Mouse (Mus musculus): ENCODE measurements at regions not wholly inside any gene's neighbourhood (a gene's known extent, or its start where the extent isn't known, plus 50 kb on each side); places are given as distances from the start of the nearest gene placed in this dataset.
"Not testable (repeated sequence)": the region's sequence is repeated elsewhere in the genome, so short reads cannot be mapped to it uniquely, and the experiment has no call there.

GRCm38 (mm10) chr7:61615156-61615555, 731.2 kb upstream of the Ndn start:
- no peak overlapping the region for H3K4me2 ChIP-seq (replicated peaks)
- H3K27ac ChIP-seq (replicated peaks), result no peak overlapping the region
- no peak for ATAC-seq (ENCODE audit: low FRiP score, low read depth)
- no peaks in the 10 kb centered on the region for H3K4me1 ChIP-seq
- 0 out of 2 replicates have a peak, but pooled peaks cover 7% of the 10 kb centered on the region for H3K9me3 ChIP-seq
- H3K27me3 ChIP-seq, result no peaks in the 10 kb centered on the region
- no peaks in the 10 kb centered on the region for H3K36me3 ChIP-seq
- H3K4me3 ChIP-seq, result no peak overlapping the region
- H3K9ac ChIP-seq (replicated peaks), result no peak overlapping the region

DNA sequence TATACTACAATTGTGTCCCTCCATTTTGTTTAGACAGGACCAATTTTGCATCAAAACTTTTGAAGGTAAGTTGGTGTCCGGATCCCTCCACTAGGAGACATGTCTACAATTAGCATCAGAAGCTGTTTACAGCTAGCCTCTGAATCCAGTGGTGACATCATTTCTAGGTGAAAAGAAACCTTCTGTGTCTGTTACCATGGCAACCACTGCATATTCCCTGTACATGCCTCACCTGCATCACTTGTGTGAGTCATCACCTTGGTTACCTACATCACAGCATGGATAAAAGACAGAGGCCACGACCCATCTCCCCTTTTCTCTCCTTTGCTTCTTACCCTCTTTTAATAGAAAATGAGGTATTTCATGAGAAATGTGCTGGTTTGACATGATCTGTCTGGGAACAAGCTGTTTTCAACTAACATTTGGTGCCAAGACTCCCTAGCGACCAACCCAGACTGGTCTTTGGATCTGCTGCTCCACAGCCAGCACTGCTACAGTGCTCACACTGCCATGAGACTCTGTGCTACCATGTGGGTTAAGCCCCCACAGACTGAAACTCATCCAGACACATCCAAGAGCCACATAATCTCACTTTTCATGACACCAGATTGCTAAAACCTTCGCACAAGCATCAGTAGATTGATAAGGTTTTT, 701.4 kb upstream of the Ndn start:
- Histone ChIP-seq H3K36me3 (no peaks in the 10 kb centered on the region), H3K9ac (replicated peaks) (no peak overlapping the region), H3K27ac (replicated peaks) (no peak overlapping the region), H3K4me2 (replicated peaks) (no peak overlapping the region), H3K27me3 (no peaks in the 10 kb centered on the region), H3K9me3 (peaks cover 14% of the 10 kb centered on the region; the same call in 1 of the 2 replicates), H3K4me3 (no peak overlapping the region), H3K4me1 (no peaks in the 10 kb centered on the region)
- no peak for ATAC-seq (ENCODE audit: low FRiP score, low read depth)
- 76% methylated on average over 4 of the region's 4 CpGs for WGBS

DNA sequence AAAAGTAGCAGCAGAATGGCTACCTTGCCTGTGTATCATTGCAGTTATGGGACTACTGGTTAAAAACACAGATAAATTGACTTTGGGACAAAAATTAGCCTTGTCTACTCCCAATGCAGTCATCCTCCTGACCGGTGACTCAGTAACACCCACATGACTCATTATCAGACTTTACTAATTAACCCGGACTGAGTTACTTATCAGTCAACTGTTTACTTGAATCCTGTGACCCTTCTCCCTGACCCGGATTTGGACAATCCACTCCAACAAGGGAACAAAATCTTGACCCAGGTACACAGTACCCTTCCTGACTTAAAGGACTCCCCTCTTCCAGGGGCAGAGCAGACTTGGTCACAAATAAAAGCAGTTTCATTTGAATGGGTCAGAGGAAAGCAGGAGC, 688.3 kb upstream of the Ndn start:
- Histone ChIP-seq H3K4me2 (replicated peaks) (no peak overlapping the region), H3K36me3 (no peaks in the 10 kb centered on the region), H3K4me1 (no peaks in the 10 kb centered on the region), H3K9me3 (peaks cover 12% of the 10 kb centered on the region; the same call in 1 of the 2 replicates), H3K27ac (replicated peaks) (no peak overlapping the region), H3K27me3 (no peaks in the 10 kb centered on the region), H3K4me3 (no peak overlapping the region), H3K9ac (replicated peaks) (no peak overlapping the region)
- no peak for ATAC-seq (ENCODE audit: low FRiP score, low read depth)
- WGBS, result 88% methylated on average over 3 of the region's 3 CpGs

GRCm38 (mm10) chr7:61683080-61683479, 663.3 kb upstream of the Ndn start:
- no peak for ATAC-seq (ENCODE audit: low FRiP score, low read depth)
- H3K4me3 ChIP-seq, result no peak overlapping the region
- H3K9ac ChIP-seq (replicated peaks), result no peak overlapping the region
- WGBS, result 67% methylated on average over 1 of the region's 1 CpGs
- H3K27ac ChIP-seq (replicated peaks), result no peak overlapping the region
- H3K36me3 ChIP-seq, result no peaks in the 10 kb centered on the region
- H3K4me2 ChIP-seq (replicated peaks), result no peak overlapping the region
- no peaks in the 10 kb centered on the region for H3K27me3 ChIP-seq
- no peaks in the 10 kb centered on the region for H3K9me3 ChIP-seq
- no peaks in the 10 kb centered on the region for H3K4me1 ChIP-seq

- H3K27me3 ChIP-seq, result no peaks in the 10 kb centered on the region
- no peaks in the 10 kb centered on the region for H3K36me3 ChIP-seq
- no peaks in the 10 kb centered on the region for H3K4me1 ChIP-seq
- no peak overlapping the region for H3K4me2 ChIP-seq (replicated peaks)
- H3K27ac ChIP-seq (replicated peaks), result no peak overlapping the region
- no peak for ATAC-seq (ENCODE audit: low FRiP score, low read depth)
- 76% methylated on average over 5 of the region's 5 CpGs for WGBS
- no peak overlapping the region for H3K4me3 ChIP-seq
- no peaks in the 10 kb centered on the region for H3K9me3 ChIP-seq
- H3K9ac ChIP-seq (replicated peaks), result no peak overlapping the region
These were observed 661.2 kb upstream of the Ndn start for GRCm38 (mm10) chr7:61685052-61685655.

- no peak overlapping the region for H3K4me3 ChIP-seq
- no peaks in the 10 kb centered on the region for H3K36me3 ChIP-seq
- no peak overlapping the region for H3K4me2 ChIP-seq (replicated peaks)
- peak; percentile 60; the same call in 1 of the 2 replicates for ATAC-seq (ENCODE audit: low FRiP score, low read depth)
- H3K9ac ChIP-seq (replicated peaks), result no peak overlapping the region
- H3K9me3 ChIP-seq, result no peaks in the 10 kb centered on the region
- no peak overlapping the region for H3K27ac ChIP-seq (replicated peaks)
- no peaks in the 10 kb centered on the region for H3K4me1 ChIP-seq
- no peaks in the 10 kb centered on the region for H3K27me3 ChIP-seq
These were observed 620.2 kb upstream of the Ndn start for GRCm38 (mm10) chr7:61726149-61726548.

DNA sequence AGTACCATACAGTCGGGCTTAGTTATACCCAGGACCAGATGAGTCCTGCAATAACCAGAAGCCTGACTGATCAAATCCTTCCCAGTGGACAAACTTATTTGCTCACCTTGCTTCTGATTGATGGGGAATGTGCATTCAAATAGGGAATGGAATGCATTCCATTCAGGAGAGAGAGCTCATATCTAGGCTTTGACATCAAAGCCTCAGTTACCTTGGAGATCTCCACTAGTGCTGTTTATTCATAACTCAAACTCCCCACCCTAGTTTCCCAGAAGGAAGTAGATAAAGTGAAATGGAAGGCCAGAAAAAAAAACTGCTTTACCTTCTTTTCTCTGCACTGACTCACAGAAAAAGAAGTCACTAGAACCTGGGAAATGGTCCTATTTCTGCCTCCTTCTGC, 608.9 kb upstream of the Ndn start:
- no peak for ATAC-seq (ENCODE audit: low FRiP score, low read depth)
- H3K9me3 ChIP-seq, result no peaks in the 10 kb centered on the region
- no peaks in the 10 kb centered on the region for H3K4me1 ChIP-seq
- H3K27me3 ChIP-seq, result no peaks in the 10 kb centered on the region
- H3K4me2 ChIP-seq (replicated peaks), result no peak overlapping the region
- 84% methylated on average over 1 of the region's 1 CpGs for WGBS
- no peak overlapping the region for H3K4me3 ChIP-seq
- H3K27ac ChIP-seq (replicated peaks), result no peak overlapping the region
- no peaks in the 10 kb centered on the region for H3K36me3 ChIP-seq
- no peak overlapping the region for H3K9ac ChIP-seq (replicated peaks)

- not testable (repeated sequence) for H3K4me1 ChIP-seq; H3K36me3 ChIP-seq; H3K27me3 ChIP-seq; H3K9me3 ChIP-seq; H3K4me3 ChIP-seq; H3K9ac ChIP-seq (replicated peaks); H3K27ac ChIP-seq (replicated peaks); ATAC-seq (ENCODE audit: low FRiP score, low read depth); H3K4me2 ChIP-seq (replicated peaks)
- WGBS, result no CpG with 5 or more reads among the region's 1 CpGs
These were observed 607.0 kb upstream of the Ndn start for GRCm38 (mm10) chr7:61739336-61739735.

GRCm38 (mm10) chr7:61769826-61770225, 576.5 kb upstream of the Ndn start:
- Histone ChIP-seq H3K9ac (replicated peaks) (no peak overlapping the region), H3K4me1 (no peaks in the 10 kb centered on the region), H3K36me3 (no peaks in the 10 kb centered on the region), H3K27ac (replicated peaks) (no peak overlapping the region), H3K4me2 (replicated peaks) (no peak overlapping the region), H3K27me3 (no peaks in the 10 kb centered on the region), H3K9me3 (no peaks in the 10 kb centered on the region), H3K4me3 (no peak overlapping the region)
- no peak for ATAC-seq (ENCODE audit: low FRiP score, low read depth)

DNA sequence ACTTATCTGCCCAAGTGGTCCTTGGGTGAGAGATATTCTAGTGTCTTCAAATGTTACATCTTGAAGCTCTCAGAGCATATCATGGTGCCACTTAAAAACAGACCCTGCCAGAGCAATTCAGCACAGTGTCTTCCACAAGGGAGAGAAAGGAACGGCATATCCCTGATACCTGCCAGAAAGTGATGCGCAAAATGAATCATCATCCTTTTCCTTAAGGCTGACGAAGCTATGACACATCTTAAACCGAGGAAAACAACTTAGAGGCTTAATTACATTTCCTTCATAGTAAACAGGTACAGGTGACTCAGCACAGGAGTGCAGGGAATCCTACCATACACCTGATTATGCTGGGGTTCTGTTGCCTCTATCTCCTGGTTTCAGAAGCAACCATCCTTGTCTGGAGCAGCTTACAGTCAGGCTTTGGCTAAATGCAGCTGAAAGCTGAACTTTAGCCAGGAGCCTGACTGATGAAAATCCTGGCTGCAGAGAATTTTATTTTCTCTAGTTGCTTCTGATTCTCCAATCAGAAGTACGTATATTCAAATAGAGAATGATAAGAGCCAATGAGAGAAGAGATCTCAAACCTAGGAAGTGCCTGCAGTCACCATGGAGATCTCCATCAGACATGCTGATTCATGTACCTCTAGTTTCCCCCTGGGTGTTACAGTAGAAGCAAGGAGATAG, 556.1 kb upstream of the Ndn start:
- Histone ChIP-seq H3K9ac (replicated peaks) (no peak overlapping the region), H3K4me3 (no peak overlapping the region), H3K4me1 (no peaks in the 10 kb centered on the region), H3K4me2 (replicated peaks) (no peak overlapping the region), H3K36me3 (no peaks in the 10 kb centered on the region), H3K9me3 (no peaks in the 10 kb centered on the region), H3K27ac (replicated peaks) (no peak overlapping the region), H3K27me3 (no peaks in the 10 kb centered on the region)
- no peak for ATAC-seq (ENCODE audit: low FRiP score, low read depth)
- WGBS, result 79% methylated on average over 5 of the region's 5 CpGs

- H3K4me2 ChIP-seq (replicated peaks), result no peak overlapping the region
- ATAC-seq (ENCODE audit: low FRiP score, low read depth), result no peak
- no peak overlapping the region for H3K4me3 ChIP-seq
- no peak overlapping the region for H3K9ac ChIP-seq (replicated peaks)
- no peaks in the 10 kb centered on the region for H3K36me3 ChIP-seq
- peaks cover 3% of the 10 kb centered on the region; the same call in 1 of the 2 replicates for H3K4me1 ChIP-seq
- no peaks in the 10 kb centered on the region for H3K27me3 ChIP-seq
- 82% methylated on average over 1 of the region's 1 CpGs for WGBS
- no peaks in the 10 kb centered on the region for H3K9me3 ChIP-seq
- H3K27ac ChIP-seq (replicated peaks), result peak overlapping the region; percentile 49; the same call in 1 of the 2 replicates
These were observed 509.5 kb upstream of the Ndn start for GRCm38 (mm10) chr7:61836827-61837226.

GRCm38 (mm10) chr7:61837240-61837639, 509.1 kb upstream of the Ndn start:
- H3K36me3 ChIP-seq, result no peaks in the 10 kb centered on the region
- no peak overlapping the region for H3K4me2 ChIP-seq (replicated peaks)
- peaks cover 3% of the 10 kb centered on the region; the same call in 1 of the 2 replicates for H3K4me1 ChIP-seq
- ATAC-seq (ENCODE audit: low FRiP score, low read depth), result peak; percentile 95
- no peaks in the 10 kb centered on the region for H3K9me3 ChIP-seq
- H3K9ac ChIP-seq (replicated peaks), result no peak overlapping the region
- H3K4me3 ChIP-seq, result no peak overlapping the region
- H3K27me3 ChIP-seq, result no peaks in the 10 kb centered on the region
- peak overlapping the region; percentile 49; the same call in 1 of the 2 replicates for H3K27ac ChIP-seq (replicated peaks)

Data from midbrain, embryonic 12.5 days (tissue).